Mouse (Mus musculus) adrenal gland, postnatal 10 days (tissue): ENCODE data around the gene Taf4. TPM values are rescaled to one million over a fixed set of nuclear protein-coding genes. Genes with fewer than 3 reads are reported as not detected.
A peak's percentile ranks its signal among the peaks of the same experiment; 100 is the strongest.

Experiments
- DNase-seq: peaks from one replicate; pipeline ENCODE4 v3.0.0; 2021; ENCODE audit warnings: mixed read lengths
- long read RNA-seq, 2 experiments: library from polyadenylated mRNA; stranded (forward); transcript quantifications; one replicate each; pipeline ENCODE4 v2.0.0; 2021
- total RNA-seq, 2 experiments: library from RNA; stranded (reverse); gene quantifications; 2 replicates each; pipeline ENCODE4 v1.2.3; 2021

The Taf4 gene
- total RNA-seq, result 10 to 100 TPM; 15.8 to 19.1 TPM
- long read RNA-seq, experiment 1, full-length matches to known transcripts, result 3 of 19 reads
- long read RNA-seq, experiment 1, partial matches to known transcripts, result 7 of 19 reads
- long read RNA-seq, experiment 1, other reads (novel, unspliced or antisense), result 9 of 19 reads
- long read RNA-seq, experiment 2, full-length matches to known transcripts, result 4 of 12 reads
- long read RNA-seq, experiment 2, partial matches to known transcripts, result 1 of 12 reads
- long read RNA-seq, experiment 2, other reads (novel, unspliced or antisense), result 7 of 12 reads

DNA sequence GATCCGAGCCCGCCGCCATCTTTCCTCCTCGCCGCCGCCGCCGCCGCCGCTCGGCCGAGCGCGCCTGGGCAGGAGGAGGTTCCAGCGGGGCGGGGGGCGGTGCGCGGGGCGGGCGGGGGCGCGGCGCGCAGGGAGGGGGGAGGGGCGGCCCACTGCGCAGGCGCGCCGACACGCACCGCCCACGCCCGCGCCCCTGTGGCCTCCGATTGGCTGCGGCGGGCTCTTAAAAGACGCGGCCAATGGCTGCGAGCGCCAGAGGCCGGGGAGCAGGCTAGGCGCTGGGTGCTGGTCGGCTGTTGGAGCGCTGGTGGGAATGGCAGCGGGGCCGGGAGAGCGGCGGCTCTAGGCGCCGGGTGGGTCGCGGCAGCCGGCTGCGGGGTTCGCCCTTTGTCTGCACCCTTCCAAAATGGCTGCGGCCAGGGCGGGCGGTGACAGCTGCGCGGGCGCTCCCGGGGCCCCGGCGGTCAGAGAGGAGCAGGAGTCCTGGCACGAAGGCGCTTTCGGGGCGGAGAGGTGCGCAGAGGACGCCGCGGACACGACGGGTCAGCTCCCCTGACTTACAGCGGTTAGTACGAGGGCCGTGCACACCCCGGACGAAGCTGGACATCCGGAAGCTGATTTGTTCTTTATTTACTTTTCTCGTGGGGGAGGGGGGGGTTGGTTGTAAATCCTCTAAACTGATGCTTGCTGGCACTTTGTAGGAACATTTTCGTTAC, at the start of gene Taf4:
TSS of gene Taf4 (minus strand) at position 19 of the 716 bp plus-strand sequence.
- peak; percentile 95 for DNase-seq

DNA sequence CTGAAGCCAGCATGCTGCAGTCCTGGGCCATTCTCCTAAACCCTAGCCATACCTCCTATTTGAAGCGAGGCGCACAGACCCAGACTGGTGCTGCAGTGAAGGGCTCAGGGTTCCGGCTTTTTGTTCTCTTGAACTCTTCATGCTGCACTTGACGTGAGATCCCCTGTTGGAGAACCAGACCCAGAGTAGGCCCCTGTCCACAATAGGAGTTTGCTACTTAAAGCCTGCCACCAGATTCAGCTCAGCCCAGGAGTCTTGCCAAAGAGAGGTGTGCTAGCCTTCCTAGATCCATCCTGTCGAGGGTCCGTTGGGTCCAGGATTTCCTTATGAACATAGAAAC, 49.4 kb upstream of the Taf4 start:
- DNase-seq, result no peak

DNA sequence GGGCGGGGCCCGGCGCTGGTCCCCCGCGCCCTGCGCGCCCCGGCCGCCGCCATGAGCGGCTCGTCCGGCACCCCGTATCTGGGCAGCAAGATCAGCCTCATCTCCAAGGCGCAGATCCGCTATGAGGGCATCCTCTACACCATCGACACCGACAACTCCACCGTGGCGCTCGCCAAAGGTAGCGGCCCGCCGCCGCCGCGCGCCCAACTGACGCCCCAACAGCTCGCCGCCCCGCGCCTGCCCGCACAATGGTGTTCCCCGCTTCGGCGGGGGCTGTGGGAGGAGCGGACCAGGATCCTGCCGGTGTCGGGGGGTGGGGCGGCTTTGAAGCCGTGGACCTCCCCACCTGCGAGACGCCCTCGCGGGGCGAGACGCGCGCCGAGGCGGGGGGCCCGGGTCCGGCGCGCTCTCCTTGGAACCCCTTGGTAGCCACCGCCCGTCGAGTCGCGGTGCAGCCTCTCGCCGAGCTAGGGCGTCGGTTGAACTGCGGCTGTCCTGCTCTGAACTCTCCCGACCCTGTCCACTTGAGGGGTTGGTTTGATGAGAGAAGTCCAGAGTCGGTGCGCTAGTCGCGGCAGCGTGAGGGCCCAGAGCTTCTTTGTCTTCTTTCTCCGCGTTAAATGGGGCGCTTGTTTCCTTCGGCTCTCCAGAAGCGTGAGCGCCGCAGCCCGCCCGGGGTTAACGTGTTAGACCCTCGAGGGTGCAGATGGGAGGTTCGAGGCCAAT, 48.9 kb upstream of the Taf4 start:
- DNase-seq, result peak; percentile 57

DNA sequence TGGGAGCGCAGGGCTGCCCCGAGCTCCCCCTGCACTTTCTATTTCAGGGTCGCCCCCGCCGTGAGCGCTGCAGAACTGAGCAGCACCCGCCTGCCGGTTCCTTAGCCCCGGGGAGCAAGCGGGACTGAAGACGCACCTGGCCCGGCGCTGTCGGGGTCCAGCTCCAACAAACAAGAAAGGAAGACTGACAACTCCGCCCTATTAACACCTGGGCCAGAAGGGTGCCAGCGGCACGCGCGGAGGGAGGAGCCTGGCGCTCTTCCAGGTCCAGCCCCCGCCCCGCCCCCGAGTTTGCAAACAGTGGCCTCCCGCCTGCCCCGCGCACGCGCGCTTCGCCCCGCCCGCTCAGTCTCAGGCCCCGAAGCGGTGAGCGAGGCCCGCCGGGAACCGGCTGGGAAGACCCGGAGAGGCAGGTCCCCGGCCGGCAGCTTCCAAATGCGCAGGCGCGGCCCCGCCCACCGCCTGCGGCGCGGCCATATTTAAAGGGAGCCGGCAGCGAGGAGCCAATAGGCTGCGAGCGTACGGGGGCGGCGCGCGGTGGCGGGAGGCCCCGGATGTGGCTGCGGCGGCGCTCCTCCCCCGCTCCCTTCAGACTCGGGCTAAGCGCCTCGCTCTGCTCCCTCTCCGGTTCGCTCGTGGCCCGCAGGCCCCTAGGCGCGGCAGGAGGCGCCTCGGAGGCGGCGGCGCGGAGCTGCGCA, 48.1 kb upstream of the Taf4 start, which contains the start of gene Lsm14b:
TSS of gene Lsm14b (plus strand) at position 587 of the 698 bp plus-strand sequence.
- peak; percentile 100 for DNase-seq

DNA sequence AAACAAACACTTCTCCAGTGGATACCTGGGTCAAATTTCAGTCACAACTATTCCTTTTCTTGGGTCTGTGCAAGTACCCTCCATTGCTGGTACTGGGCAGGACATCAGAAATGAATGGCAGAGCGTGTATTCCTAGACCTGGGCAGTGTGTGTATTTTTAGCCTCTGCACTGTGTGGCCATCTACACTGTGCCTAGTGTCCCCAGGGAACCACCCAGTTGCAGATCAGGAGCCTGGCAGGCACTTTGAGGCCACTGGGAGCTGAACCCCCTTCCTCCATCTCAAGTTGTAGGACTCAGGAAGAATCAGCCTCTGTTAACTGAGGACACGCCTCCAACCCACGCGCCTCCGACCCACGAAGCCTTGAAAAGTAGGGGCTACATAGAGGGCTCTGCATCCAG, 46.3 kb upstream of the Taf4 start:
- DNase-seq, result no peak

DNA sequence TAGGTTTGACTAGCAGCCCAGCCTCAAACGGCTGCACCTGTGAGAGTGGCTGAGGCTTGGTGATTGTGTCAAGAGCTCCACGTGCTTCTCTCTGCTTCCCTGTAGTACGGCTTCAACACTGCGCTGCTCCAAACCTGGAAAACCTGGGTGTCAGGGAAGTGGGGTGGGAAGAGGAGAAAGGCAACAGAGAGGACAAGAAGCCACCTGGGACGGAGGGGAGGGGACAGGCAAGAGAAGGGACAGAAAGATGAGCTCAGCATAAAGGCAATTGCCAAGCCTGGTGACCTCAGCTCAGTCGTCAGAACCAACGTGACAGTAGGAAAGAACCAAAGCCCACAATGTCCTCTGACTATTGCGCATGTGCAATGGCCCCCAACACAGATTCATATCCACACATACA, 44.5 kb upstream of the Taf4 start:
- no peak for DNase-seq

DNA sequence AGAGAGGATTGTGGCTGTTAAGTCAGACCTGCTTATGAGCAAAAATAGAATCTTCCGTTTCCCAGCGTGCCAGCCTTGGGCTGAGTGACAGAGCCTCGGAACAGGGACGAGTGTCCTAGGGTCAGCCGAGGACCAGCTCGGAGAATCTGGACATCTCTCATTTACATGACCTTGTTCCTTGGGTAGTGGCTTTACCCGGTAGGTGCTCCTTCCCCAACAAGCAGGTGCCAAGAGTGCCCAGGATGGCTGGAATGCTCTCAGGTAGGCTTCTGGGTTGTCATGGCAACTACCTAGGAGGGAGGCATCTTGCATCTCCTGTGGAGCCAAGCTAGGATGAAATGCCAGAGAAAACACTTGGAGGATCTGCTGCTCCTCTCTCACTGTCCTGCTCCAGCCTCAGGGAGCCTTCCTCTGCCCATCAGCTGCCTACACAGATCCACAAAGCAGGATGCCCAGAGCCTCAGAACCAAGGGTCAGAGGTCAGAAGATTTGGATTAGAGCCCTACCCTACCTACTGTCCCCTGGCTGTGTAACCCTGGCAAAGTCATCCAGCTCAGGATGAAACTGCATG, 43.7 kb upstream of the Taf4 start:
- DNase-seq, result no peak

DNA sequence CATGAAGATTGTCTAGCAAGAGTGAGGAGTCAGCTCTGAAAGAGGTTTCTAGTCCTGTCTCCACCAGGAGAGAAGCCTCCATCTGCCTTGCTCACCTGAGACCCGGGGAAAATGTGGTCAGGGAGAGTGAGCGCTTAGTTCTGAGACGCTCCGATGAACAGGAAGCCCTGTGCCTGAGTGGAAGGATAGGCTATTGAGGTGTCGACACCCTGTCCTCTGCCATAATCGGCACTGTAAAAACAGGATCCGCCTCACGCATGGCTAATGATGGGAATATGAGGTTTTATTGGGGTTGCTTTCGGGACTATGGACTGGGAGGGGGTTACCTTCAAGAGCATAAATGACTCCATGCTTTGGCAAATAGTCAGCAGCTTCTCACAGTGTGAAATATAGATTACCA, 42.1 kb upstream of the Taf4 start:
- no peak for DNase-seq

DNA sequence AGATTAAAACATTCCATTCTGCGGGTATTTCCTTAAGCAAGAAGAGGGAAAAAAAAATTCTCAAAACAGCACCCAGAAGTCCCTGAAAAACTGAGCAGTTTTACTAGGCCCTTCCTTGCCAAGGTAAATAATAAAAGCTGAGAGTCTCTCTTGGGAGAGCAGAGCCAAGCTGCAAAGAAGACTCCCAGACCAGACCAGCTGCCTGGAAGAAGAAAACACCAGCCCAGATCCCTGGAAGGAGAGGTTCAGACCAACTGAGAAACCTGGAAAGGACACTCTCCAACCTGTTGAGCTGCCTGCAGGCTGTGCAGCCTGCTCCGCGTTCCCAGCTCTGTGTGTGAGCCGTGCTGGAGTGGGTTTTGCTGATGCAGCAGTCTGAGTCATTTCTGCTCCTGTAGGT, 41.2 kb upstream of the Taf4 start:
- DNase-seq, result no peak

DNA sequence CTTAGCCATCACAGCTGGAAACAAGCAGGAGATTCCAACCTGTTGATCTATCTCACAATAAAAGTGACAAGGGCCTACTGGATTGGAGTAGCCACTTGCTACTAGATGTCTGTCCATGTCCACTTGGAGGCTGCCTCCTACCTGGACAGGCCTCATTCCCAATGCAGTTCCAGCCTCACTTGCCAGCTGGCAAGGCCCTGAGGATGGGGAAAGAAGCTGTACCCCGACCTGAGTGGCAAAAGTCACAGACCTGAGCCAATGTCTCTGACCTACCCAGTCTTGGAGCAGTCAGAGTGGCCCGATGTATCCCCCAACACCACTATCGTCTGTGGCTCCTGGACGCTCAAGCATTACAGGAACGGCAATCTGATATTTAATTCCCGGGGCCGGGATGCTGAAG, 37.2 kb upstream of the Taf4 start:
- no peak for DNase-seq

DNA sequence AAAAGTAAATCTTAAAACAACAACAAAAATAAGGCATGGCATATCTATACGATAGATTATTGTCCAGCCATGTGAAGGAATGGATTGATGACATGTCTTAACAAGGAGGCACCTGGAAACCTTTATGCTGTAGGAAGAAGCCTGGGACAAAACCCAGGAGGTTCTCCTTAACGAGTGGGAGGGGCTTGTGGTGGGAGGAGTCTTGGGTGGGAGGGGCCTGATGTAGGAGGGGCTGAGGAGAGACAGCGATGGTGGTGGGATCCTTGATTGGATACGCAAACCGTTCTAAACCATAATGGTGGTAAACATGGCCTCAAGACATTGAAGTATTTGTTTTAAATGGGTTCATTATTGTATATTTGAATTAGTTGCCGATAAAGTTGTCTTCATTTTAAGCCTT, 34.9 kb upstream of the Taf4 start:
- no peak for DNase-seq

DNA sequence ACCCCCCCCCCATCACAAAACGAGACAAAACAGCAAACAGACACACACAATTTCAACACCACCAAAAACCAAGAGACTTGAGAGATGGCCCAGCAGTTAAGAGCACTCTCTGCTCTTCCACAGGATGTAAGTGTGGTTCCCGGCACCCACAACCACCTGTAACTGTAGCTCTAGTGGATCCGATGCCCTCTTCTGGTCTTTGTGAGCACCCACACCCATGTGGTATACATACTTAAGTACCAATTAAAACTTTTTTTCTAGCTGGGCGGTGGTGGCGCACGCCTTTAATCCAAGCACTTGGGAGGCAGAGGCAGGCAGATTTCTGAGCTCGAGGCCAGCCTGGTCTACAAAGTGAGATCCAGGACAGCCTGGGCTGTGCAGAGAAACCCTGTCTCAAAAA, 34.2 kb upstream of the Taf4 start:
- no peak for DNase-seq

DNA sequence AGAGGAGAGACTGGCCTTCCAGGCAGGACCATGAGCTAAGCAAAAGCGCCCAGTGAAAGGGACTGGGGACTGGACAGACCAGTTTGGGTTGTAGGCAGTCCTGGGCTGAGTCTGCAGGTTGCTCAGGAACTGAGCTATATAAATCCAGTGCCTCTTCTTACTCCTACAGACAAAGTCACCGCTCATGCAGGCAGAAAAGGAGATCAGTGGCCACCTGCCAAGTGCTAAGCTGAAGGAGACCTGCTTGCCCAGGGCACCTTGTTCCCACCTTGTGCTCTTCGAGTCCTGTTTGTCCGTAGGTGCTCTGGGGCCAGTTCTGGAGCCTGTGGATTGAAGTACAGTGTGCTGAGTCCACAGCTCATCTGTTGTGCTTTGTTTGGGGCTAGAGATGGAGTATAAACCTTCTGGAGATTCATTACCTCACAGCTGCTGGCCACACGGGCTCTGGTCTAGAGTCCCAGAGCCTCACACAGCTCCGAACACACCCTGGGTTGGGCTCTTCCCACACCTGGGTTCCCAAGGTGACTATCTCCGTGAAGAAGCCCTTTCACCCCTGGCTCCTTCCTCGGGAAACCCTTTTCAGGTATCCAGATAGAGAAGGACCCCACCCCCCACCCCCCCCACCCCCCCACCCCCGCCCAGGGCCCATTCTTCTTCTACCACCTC, 30.0 kb upstream of the Taf4 start:
- DNase-seq, result no peak

DNA sequence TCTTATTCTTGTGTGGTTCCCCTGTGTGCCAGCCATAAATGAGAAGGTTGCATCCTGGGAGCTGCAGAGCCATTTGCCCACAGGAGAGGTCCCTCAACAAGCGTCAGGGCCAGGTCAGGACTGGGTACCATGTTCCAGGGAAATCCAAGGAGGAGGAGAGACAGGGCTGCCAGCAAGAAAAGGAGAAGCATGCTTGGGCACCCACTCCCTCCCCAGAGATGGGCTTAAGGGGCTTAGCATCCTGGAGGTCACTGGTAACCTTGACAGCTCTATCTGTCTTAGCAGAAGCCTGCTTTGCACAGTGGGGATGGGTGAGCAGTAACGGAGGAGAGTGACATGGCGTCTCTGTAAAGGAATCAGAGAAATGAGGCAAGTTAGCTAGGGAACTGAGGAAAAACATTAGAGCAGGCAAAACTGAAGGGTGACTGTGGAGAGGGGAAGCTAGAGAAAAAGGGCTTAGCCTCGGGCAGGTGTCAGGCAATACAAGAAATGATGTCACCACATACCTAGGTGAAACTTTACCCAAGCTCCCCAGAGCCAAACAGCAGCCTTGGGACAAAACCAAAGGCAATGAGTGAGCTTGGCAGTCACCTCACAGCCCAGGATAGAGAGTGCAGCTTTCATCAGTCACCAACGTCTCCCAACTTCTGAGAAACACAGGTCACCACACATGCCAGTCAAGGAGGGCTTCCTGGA, 29.4 kb upstream of the Taf4 start:
- no peak for DNase-seq

DNA sequence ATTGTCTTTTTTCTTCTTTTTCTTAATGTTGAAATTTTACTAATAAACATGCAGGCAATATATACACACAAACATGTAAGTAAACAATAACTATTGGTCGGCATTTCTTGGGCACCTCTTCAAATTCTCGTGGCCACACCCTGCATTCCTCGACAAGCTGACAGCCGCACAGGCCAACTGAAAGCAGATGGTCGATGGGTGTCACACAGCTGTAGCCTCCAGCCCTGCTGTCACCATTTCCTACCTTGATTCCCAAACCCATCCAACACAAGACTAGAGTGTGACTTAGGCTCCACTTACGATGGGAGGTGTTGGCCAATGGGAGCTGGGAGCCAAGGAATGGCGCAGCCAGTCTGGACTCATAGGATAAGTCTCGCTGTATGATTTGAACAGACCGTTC, 25.2 kb upstream of the Taf4 start:
- no peak for DNase-seq

DNA sequence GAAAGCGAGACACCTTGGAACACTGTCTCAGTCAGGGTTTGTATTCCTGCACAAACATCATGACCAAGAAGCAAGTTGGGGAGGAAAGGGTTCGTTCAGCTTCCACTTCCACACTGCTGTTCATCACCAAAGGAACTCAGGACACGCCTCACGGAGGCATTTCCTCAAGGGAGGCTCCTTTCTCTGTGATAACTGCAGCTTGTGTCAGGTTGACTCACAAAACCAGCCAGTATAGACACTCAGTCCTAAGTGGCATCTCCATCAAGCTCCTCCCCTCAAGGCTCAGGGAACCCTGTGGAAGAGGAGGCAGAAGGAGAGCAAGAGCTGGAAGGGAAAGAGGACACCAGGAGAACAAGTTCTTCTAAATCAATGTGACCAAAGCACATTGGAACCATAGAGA, 22.0 kb upstream of the Taf4 start:
- no peak for DNase-seq

DNA sequence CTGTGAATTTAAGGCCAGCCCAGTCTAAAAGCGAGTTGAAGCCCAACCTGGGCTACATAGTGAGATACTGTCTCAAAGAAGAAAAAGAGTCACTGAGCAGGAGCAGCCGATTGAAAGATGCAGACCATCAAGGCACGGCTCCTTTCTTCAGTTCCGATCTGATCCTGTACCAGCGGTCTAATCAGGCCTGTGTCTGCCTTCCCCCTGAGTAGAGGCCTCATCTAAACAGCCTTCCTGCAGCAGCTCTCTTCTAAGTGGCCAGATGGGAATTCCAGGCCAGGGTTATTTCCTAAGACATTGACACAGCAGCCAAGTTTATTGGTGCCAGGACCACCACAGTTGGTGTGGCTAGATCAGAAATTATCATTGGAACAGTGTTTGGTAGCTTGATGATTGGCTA, 16.6 kb upstream of the Taf4 start:
- no peak for DNase-seq

DNA sequence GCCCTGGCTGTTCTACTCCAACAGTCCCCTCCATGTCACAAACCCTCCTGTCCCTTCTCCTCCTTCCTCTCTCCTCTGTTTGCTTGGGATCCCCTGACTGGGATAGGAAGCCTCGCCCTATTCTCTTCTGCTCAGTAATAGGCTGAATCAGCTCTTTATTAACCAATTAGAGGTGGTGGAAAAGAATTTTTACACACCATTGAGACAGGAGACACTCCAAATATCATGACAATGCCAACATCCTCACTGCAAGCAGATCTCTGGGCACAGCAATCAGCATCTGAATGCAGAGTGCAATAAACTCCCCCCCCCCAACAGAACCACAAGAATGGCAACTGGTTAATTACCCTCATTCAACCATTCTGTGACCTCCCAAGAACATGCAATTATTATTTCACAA, 12.7 kb upstream of the Taf4 start:
- DNase-seq, result no peak

DNA sequence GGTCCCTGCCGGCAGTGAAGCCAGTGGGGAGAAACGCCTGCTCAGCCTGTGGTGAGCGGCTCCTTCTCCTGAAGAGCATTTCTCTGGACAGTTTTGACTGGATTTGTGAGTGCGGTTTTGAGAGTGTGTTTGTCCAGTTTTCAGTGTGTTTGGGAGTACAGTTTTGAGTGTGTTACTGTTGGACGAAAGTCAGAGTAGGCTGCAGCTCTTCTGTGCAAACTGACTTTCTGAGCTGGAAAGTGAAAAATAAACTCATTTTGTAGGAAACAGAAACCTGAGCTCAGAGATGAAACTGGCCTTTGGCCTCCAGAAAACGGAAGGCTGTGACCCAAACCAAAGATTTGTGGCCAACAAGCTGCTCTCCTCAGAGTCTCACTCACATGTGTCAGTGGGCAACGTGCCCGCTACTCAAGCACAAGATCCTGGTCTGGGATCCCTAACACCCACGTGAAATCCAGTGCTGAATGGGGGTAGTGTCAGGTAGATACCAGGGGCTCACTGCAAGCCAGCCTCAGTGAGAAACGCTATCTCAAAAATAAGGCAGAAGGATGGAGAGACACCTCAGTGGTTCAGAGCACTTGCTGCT, 10.1 kb upstream of the Taf4 start:
- no peak for DNase-seq

DNA sequence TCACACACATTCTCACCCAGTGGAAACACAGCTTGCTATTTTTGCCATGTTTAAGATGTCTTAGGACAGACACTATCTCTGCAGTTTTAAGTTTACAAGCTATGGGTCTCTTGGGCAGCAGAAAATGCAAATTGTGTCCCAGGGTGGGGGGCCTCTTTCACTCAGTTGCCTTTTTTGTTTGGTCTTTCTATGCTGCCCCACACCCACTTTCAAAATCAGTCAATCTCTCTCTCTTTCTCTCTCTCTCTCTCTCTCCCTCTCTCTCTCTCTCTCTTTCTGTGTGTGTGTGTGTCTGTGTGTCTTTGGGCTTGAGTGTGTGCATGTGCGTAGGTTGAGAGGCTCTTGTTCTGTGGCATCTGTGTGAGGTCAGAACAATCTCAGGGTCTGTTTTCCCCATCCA, 9.2 kb upstream of the Taf4 start:
- DNase-seq, result no peak

DNA sequence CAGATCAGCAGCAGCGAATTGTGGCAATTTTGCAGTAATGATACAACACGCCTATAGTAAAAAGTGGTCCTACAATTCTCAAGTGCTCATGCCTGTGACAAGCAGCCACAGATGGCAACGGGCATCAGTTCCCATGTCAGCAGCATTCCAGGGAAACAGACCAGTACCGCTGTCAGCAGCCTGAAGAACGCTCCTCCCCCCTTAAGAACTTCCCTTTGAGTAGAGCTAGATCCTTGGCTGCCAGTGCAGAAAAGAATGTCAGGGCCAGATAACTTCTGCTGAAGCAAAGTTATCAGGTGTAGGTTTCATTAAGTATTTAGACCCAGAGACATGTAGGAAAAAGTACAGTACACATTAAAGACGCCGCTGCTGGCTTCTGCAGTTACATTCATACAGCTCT, 8.4 kb upstream of the Taf4 start:
- no peak for DNase-seq
